Comparison of ENCODE assay signal across 16 mouse cellular contexts in the genomic region with DNA sequence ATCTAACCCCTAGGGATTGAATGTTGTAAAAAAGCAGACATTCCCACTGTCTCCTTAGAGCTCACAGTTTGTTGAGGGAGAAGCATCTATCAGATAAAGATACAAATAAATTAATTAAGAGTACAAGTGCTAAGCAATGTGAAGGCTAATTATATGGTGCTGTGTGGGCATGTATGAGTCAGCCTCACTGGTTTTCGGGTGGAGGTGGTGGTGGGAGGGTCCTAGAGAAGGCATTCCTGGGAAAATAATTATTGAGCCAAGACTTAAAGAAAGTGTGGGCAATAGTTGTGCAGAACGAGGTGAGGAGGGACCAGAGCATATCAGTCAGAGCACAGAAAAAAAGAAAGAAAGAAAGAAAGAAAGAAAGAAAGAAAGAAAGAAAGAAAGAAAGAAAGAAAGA.
"Had no signal": no experiment of that assay in that cellular context is flagged by ENCODE, and none has a peak within 500 bp of the region (broad histone marks: within the 10 kb centered on the region; RNA-seq: fewer than 3 reads in every experiment).

No protein-coding gene starts in this region.

- H3K4me3 ChIP-seq: lung, embryonic 15.5 days; megakaryocyte, embryonic 14.5 days; midbrain, embryonic 13.5 days; midbrain, embryonic 15.5 days; neural tube, embryonic 12.5 days; stomach, embryonic 15.5 days had no signal

- ATAC-seq: liver, postnatal 0 days; lung, postnatal 0 days; midbrain, embryonic 13.5 days; midbrain, embryonic 15.5 days had no signal

- H3K27ac ChIP-seq: lung, embryonic 15.5 days; macrophage; midbrain, embryonic 13.5 days; midbrain, embryonic 15.5 days; neural tube, embryonic 12.5 days; stomach, embryonic 15.5 days; stomach, postnatal 0 days had no signal

- DNase-seq: liver, postnatal 0 days; lung, adult 2 months; lung, postnatal 14 days; lung, postnatal 36 days; thymus, adult 2 months; thymus, postnatal 25 days; thymus, postnatal 4 days had no signal
